Mouse (Mus musculus): ENCODE results near the gene Nrip1. TPM values are rescaled to one million over a fixed set of nuclear protein-coding genes. Genes with fewer than 3 reads are reported as not detected.

Nrip1 gene
- total RNA-seq, 1 experiment = 11.8 TPM

DNA sequence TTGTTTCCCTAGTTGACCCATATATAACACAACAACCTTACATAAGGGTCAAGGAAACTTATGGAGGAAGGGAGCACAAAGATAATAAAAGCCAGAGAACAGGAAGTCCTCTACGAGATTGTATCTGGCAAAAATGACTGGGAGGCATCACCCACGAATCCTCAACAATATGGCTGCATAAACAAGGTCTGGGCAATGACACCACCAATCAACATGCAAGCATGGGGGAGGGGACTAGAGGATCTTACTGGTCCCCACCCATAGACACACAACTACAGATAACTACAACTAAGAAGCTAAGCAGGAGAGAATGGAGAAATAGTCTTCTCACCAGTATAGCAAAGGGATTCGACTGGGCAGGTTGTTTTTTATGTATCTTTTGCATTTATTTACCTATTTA lies 18.8 kb downstream of the Nrip1 start:
- TF ChIP-seq ZNF384 (IDR thresholded peaks at IDR 0.05; ENCODE audit: low read depth, low read length) (no peak), CHD2 (IDR thresholded peaks at IDR 0.05; ENCODE audit: low read depth, low read length) (no peak), MAFK (IDR thresholded peaks at IDR 0.05; ENCODE audit: insufficient read depth, low read depth, low read length) (no peak), HCFC1 (IDR thresholded peaks at IDR 0.05; ENCODE audit: borderline replicate concordance, insufficient read depth, low read length) (no peak), ZC3H11A (IDR thresholded peaks at IDR 0.05; ENCODE audit: borderline replicate concordance, low read depth, low read length) (no peak)
- Histone ChIP-seq H3K4me1 (ENCODE audit: control insufficient read depth in 2 of 2, insufficient read depth in 2 of 2, low read length in 2 of 2, poor library complexity in 1 of 2) (peaks cover 4 to 9% of the 10 kb centered on the region in 2 experiments; a peak in 3 of 4 replicates), H3K36me3 (ENCODE audit: control insufficient read depth, insufficient read depth, low read length, poor library complexity, severe bottlenecking) (no peaks in the 10 kb centered on the region), H3K9ac (ENCODE audit: insufficient read depth, low read depth, low read length, poor library complexity, severe bottlenecking) (no peak overlapping the region; the same call in 1 of the 2 replicates), H3K4me3 (ENCODE audit: insufficient read depth in 1 of 2, low read depth in 1 of 2, low read length in 2 of 2, poor library complexity in 1 of 2, severe bottlenecking in 1 of 2) (no peak overlapping the region), H3K9me3 (ENCODE audit: control insufficient read depth, insufficient read depth, low read depth, low read length) (no peaks in the 10 kb centered on the region), H3K27ac (ENCODE audit: insufficient read depth, low read depth, low read length, poor library complexity, severe bottlenecking) (no peak overlapping the region)
- in situ Hi-C loops (cut with MboI; ENCODE audit: low sequenced_read_pairs in 2 of 2, unreplicated experiment in 2 of 2) = no loop called here
- DNase-seq (ENCODE audit: low read depth, low spot score) = no peak

DNA sequence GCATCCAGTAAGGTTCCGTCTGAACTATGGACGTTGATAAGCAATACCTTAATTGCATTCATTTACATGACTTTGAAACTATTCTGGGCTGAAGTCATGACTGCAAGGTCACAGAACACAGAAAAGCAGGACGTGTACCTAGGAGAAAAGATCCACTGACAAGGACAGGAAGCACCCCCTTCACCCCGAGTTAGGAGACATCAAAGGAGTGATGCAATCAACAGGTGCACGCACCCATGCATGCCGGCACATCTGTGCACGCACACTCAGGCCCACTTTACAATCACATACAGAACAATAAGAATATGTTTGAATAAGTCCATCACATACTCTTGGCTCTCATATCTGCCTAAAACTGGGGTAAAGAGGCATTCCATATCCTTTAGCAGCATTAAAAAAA lies 19.3 kb downstream of the Nrip1 start:
- TF ChIP-seq ZC3H11A (IDR thresholded peaks at IDR 0.05; ENCODE audit: borderline replicate concordance, low read depth, low read length) (no peak), ZNF384 (IDR thresholded peaks at IDR 0.05; ENCODE audit: low read depth, low read length) (no peak), CHD2 (IDR thresholded peaks at IDR 0.05; ENCODE audit: low read depth, low read length) (no peak), HCFC1 (IDR thresholded peaks at IDR 0.05; ENCODE audit: borderline replicate concordance, insufficient read depth, low read length) (no peak), MAFK (IDR thresholded peaks at IDR 0.05; ENCODE audit: insufficient read depth, low read depth, low read length) (no peak)
- H3K27ac ChIP-seq (ENCODE audit: insufficient read depth, low read depth, low read length, poor library complexity, severe bottlenecking) = no peak overlapping the region
- in situ Hi-C loops (cut with MboI; ENCODE audit: low sequenced_read_pairs in 2 of 2, unreplicated experiment in 2 of 2) = no loop called here
- peaks cover 4 to 9% of the 10 kb centered on the region in 2 experiments; a peak in 3 of 4 replicates for H3K4me1 ChIP-seq (ENCODE audit: control insufficient read depth in 2 of 2, insufficient read depth in 2 of 2, low read length in 2 of 2, poor library complexity in 1 of 2)
- no peaks in the 10 kb centered on the region for H3K9me3 ChIP-seq (ENCODE audit: control insufficient read depth, insufficient read depth, low read depth, low read length)
- no peak overlapping the region for H3K9ac ChIP-seq (ENCODE audit: insufficient read depth, low read depth, low read length, poor library complexity, severe bottlenecking)
- no peak overlapping the region for H3K4me3 ChIP-seq (ENCODE audit: insufficient read depth in 1 of 2, low read depth in 1 of 2, low read length in 2 of 2, poor library complexity in 1 of 2, severe bottlenecking in 1 of 2)
- no peaks in the 10 kb centered on the region; the same call in 1 of the 2 replicates for H3K36me3 ChIP-seq (ENCODE audit: control insufficient read depth, insufficient read depth, low read length, poor library complexity, severe bottlenecking)
- DNase-seq (ENCODE audit: low read depth, low spot score) = no peak

DNA sequence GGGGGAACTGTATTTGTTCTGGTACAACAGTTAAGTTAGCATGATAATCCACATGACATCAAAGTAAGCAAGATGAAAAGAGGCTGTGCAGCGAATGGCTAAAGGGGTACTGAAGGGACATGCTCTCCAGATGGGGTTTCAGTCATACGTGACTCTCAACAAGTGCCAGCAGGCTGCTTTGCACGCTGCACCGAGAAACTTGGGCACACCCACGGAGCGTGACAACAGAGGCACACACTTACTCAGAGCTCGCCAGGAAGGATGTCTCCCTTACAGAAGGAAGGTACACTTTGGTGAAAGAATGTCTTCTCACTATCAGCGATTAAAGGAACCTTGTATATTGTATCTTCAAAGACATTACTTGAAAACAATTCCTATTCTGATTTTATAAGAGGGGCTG lies 22.7 kb downstream of the Nrip1 start:
- Histone ChIP-seq H3K4me3 (ENCODE audit: insufficient read depth in 1 of 2, low read depth in 1 of 2, low read length in 2 of 2, poor library complexity in 1 of 2, severe bottlenecking in 1 of 2) (no peak overlapping the region), H3K4me1 (ENCODE audit: control insufficient read depth in 2 of 2, insufficient read depth in 2 of 2, low read length in 2 of 2, poor library complexity in 1 of 2) (peaks cover 4 to 6% of the 10 kb centered on the region in 2 experiments; a peak in 3 of 4 replicates), H3K9ac (ENCODE audit: insufficient read depth, low read depth, low read length, poor library complexity, severe bottlenecking) (no peak overlapping the region), H3K36me3 (ENCODE audit: control insufficient read depth, insufficient read depth, low read length, poor library complexity, severe bottlenecking) (no peaks in the 10 kb centered on the region; the same call in 1 of the 2 replicates), H3K27ac (ENCODE audit: insufficient read depth, low read depth, low read length, poor library complexity, severe bottlenecking) (no peak overlapping the region), H3K9me3 (ENCODE audit: control insufficient read depth, insufficient read depth, low read depth, low read length) (no peaks in the 10 kb centered on the region)
- in situ Hi-C loops (cut with MboI; ENCODE audit: low sequenced_read_pairs in 2 of 2, unreplicated experiment in 2 of 2) = no loop called here
- no peak for TF ChIP-seq ZC3H11A (IDR thresholded peaks at IDR 0.05; ENCODE audit: borderline replicate concordance, low read depth, low read length)
- no peak for TF ChIP-seq CHD2 (IDR thresholded peaks at IDR 0.05; ENCODE audit: low read depth, low read length)
- TF ChIP-seq HCFC1 (IDR thresholded peaks at IDR 0.05; ENCODE audit: borderline replicate concordance, insufficient read depth, low read length) = no peak
- no peak for TF ChIP-seq ZNF384 (IDR thresholded peaks at IDR 0.05; ENCODE audit: low read depth, low read length)
- TF ChIP-seq MAFK (IDR thresholded peaks at IDR 0.05; ENCODE audit: insufficient read depth, low read depth, low read length) = no peak
- no peak for DNase-seq (ENCODE audit: low read depth, low spot score)

DNA sequence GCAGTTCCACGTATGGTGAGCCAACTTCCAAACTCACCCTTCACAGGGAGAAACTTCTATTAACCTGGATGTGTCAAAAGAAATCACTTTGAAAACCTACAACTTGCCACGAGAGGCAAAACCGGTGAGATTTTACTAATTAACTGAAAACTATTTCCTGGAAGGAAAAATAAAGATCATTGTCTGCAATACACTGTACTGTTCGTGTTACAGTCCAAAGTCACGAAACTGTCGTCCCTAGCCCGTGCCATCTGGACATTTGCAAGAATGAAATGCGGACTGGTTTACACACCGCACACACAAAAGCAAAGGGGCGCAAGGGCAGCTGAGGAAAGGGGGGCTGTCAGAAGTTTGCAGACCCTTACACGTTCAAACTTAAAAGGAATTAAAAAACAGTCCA lies 24.6 kb downstream of the Nrip1 start:
- TF ChIP-seq HCFC1 (IDR thresholded peaks at IDR 0.05; ENCODE audit: borderline replicate concordance, insufficient read depth, low read length) (no peak), CHD2 (IDR thresholded peaks at IDR 0.05; ENCODE audit: low read depth, low read length) (no peak), MAFK (IDR thresholded peaks at IDR 0.05; ENCODE audit: insufficient read depth, low read depth, low read length) (no peak), ZNF384 (IDR thresholded peaks at IDR 0.05; ENCODE audit: low read depth, low read length) (no peak), ZC3H11A (IDR thresholded peaks at IDR 0.05; ENCODE audit: borderline replicate concordance, low read depth, low read length) (no peak)
- H3K4me3 ChIP-seq (ENCODE audit: insufficient read depth in 1 of 2, low read depth in 1 of 2, low read length in 2 of 2, poor library complexity in 1 of 2, severe bottlenecking in 1 of 2) = no peak overlapping the region
- in situ Hi-C loops (cut with MboI; ENCODE audit: low sequenced_read_pairs in 2 of 2, unreplicated experiment in 2 of 2) = no loop called here

More for the DNA sequence above, 24.6 kb downstream of the Nrip1 start:
- no peak for DNase-seq (ENCODE audit: low read depth, low spot score)
- Histone ChIP-seq H3K9ac (ENCODE audit: insufficient read depth, low read depth, low read length, poor library complexity, severe bottlenecking) (no peak overlapping the region), H3K36me3 (ENCODE audit: control insufficient read depth, insufficient read depth, low read length, poor library complexity, severe bottlenecking) (no peaks in the 10 kb centered on the region; the same call in 1 of the 2 replicates), H3K27ac (ENCODE audit: insufficient read depth, low read depth, low read length, poor library complexity, severe bottlenecking) (no peak overlapping the region), H3K9me3 (ENCODE audit: control insufficient read depth, insufficient read depth, low read depth, low read length) (no peaks in the 10 kb centered on the region), H3K4me1 (ENCODE audit: control insufficient read depth in 2 of 2, insufficient read depth in 2 of 2, low read length in 2 of 2, poor library complexity in 1 of 2) (peaks cover 2 to 5% of the 10 kb centered on the region in 2 experiments; a peak in 3 of 4 replicates)
